Mouse (Mus musculus) megakaryocyte, embryonic 14.5 days (primary cell): ENCODE results near the gene Rtn4rl1.

ENCODE experiments used
- FLI1 ChIP-seq: IDR thresholded peaks from 2 replicates; pipeline ENCODE4 v1.6.1; 2012; ENCODE audit warnings: low read length, inconsistent platforms, mixed read lengths
- GATA1 ChIP-seq: IDR thresholded peaks from 3 replicates; pipeline ENCODE4 v1.6.1; 2012; ENCODE audit warnings: mixed read lengths, low read length, inconsistent platforms, borderline replicate concordance

DNA sequence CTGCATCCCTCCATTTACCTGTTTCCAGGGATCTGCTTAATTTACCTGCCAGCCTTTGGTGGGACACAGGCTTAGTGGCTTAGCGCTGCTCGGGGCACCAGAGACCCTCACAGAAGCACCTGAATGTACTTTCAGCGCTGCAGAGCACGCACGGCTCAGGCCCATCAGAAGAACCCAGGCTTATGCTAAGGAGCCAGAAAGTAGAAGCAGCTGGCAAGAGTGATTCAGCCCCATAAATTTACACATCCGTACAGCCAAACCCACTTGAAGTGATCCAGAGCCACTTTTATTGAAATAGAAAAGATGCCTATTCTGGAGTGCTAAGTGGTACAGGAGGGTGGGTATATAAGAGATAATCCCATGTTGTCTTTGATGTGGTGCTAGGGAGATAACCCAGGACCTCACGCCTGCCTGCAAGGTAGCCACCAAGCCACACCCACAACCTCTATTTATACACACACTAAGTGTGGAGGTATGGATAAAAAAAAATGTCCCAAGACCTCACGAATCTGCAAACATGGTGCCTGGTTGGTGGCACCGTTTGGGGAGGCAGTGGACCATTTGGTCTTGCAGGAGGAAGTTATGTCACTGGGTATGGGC lies 102.9 kb downstream of the Rtn4rl1 start:
- TF ChIP-seq GATA1 (no peak), FLI1 (no peak)
